Mouse (Mus musculus) spleen, adult 2 months (tissue): ENCODE data around the gene Cd27. TPM values are rescaled to one million over a fixed set of nuclear protein-coding genes. Genes with fewer than 3 reads are reported as not detected.

Source experiments
- DNase-seq, 2 experiments: peaks; one replicate each; pipeline versions ENCODE4 v3.0.0 to v3.0.0-alpha.2; 2012 to 2021; ENCODE audit warnings: low spot score in 2 of 2, low read depth in 1 of 2
- H3K27ac ChIP-seq: fragments of 200-500 bp; 2 replicates; pipeline ENCODE4 v1.5.1; 2012; ENCODE audit warnings: low read length, inconsistent platforms; ENCODE audit not compliant: insufficient read depth
- H3K27me3 ChIP-seq: fragments of 200-500 bp; 2 replicates; pipeline ENCODE4 v1.6.1; 2012; ENCODE audit warnings: mild to moderate bottlenecking, moderate library complexity, low read length, inconsistent platforms; ENCODE audit not compliant: control insufficient read depth, insufficient read depth
- H3K36me3 ChIP-seq: fragments of 200-500 bp; 2 replicates; pipeline ENCODE4 v1.6.1; 2012; ENCODE audit warnings: mild to moderate bottlenecking, low read length, inconsistent platforms; ENCODE audit not compliant: control insufficient read depth, insufficient read depth
- H3K4me1 ChIP-seq: fragments of 200-500 bp; 2 replicates; pipeline ENCODE4 v1.6.1; 2011; ENCODE audit warnings: inconsistent platforms; ENCODE audit not compliant: control insufficient read depth, insufficient read depth, insufficient read length
- H3K4me3 ChIP-seq: fragments of 200-500 bp; 2 replicates; pipeline ENCODE4 v1.5.1; 2011; ENCODE audit warnings: mild to moderate bottlenecking, inconsistent platforms; ENCODE audit not compliant: insufficient read depth, insufficient read length; ENCODE audit errors: extremely low read depth
- CTCF ChIP-seq: fragments of 200-500 bp; IDR thresholded peaks from 2 replicates; pipeline ENCODE4 v1.5.1; 2011; ENCODE audit warnings: mild to moderate bottlenecking, inconsistent platforms; ENCODE audit not compliant: insufficient read depth, insufficient read length, insufficient replicate concordance; ENCODE audit errors: extremely low read depth
- POLR2A ChIP-seq: fragments of 200-500 bp; IDR thresholded peaks from 2 replicates; pipeline ENCODE4 v1.6.1; 2011; ENCODE audit warnings: low read depth, low read length, inconsistent platforms
- WGBS: fragments of 180-500 bp; shearing (Covaris S2); methylation state at CpG from one replicate; pipeline ENCODE4 v1.1.7; 2018; 5-methylcytosine and 5-hydroxymethylcytosine counted together
- polyA plus RNA-seq: library from polyadenylated mRNA; depleted of rRNA; stranded (reverse); fragments of >200 nt; gene quantifications from 2 replicates; pipeline ENCODE4 v1.2.3, GENCODE M21; 2012; rRNA removed

Cd27 gene
- polyA plus RNA-seq, 1 experiment, result 87.3 TPM

DNA sequence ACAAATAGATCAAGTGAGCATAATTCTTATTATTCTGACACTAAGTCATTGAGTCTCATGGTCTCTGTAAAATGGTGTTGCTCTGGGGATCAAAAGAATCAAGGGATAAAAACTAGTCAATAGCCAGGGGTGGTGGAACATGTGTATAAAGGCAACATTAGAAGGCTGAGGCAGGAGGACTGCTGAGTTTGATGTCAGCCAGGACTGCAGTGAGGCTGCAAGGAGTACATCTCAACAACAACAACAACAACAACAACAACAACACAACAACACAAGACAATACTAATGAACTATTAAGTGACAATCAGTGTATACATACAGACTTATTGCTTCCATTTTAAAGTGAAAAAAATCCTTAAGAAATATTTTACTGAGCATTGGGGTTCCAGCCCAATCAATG lies 46.0 kb downstream of the Cd27 start:
- H3K27me3 ChIP-seq, result no peaks in the 10 kb centered on the region
- no peak overlapping the region for H3K27ac ChIP-seq
- DNase-seq, result no peak
- H3K4me3 ChIP-seq, result peak overlapping the region; percentile 96
- H3K4me1 ChIP-seq, result peaks cover 4% of the 10 kb centered on the region; the same call in 1 of the 2 replicates
- peaks cover 7% of the 10 kb centered on the region; the same call in 1 of the 2 replicates for H3K36me3 ChIP-seq
- no peak for TF ChIP-seq POLR2A
- no peak for TF ChIP-seq CTCF

DNA sequence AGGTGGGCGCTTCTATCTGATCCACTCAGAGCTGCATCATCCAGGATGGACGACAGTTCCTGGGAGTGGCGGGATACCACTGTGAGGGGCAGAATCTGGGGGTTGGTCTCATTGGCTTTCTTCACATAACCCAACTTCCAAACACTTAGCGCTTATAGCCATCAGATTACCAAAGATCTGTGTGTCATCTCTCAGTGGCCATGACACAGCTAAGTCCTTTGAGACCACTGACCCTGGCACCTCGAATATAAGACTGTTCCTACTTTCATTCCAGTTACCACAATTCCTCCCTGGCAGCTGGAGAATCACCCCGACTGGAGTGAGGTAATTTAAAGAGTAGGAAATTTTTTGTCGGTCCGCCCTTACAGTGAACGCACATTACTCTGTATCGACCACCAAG lies 50.6 kb downstream of the Cd27 start:
- DNase-seq, result no peak
- Histone ChIP-seq H3K4me1 (peaks cover 2% of the 10 kb centered on the region; the same call in 1 of the 2 replicates), H3K27ac (no peak overlapping the region), H3K4me3 (no peak overlapping the region), H3K27me3 (no peaks in the 10 kb centered on the region), H3K36me3 (peaks cover 24% of the 10 kb centered on the region)
- WGBS, result 96% methylated on average over 10 of the region's 10 CpGs
- no peak for TF ChIP-seq CTCF
- TF ChIP-seq POLR2A, result no peak

Other genes with a start within 250 kb of the Cd27 start
- 3.4 and 5.4 TPM in 2 replicates for gene Pianp, start 240.3 kb downstream of the Cd27 start, polyA plus RNA-seq
- 52.2 and 54.3 TPM in 2 replicates for gene Zfp384, start 227.9 kb downstream of the Cd27 start, polyA plus RNA-seq
- 31.8 and 36.2 TPM in 2 replicates for gene Ing4, start 197.2 kb downstream of the Cd27 start, polyA plus RNA-seq
- 34.4 and 35.8 TPM in 2 replicates for gene Acrbp, start 187.3 kb downstream of the Cd27 start, polyA plus RNA-seq
- gene Lpar5, start 169.1 kb downstream of the Cd27 start, polyA plus RNA-seq, result 62.1 and 64.3 TPM in 2 replicates
- 87.4 and 196 TPM in 2 replicates for gene Chd4, start 141.0 kb downstream of the Cd27 start, polyA plus RNA-seq
- 14.0 and 16.2 TPM in 2 replicates for gene Nop2, start 105.1 kb downstream of the Cd27 start, polyA plus RNA-seq
- 58.0 and 66.8 TPM in 2 replicates for gene Iffo1, start 91.8 kb downstream of the Cd27 start, polyA plus RNA-seq
- gene Gapdh, start 70.5 kb downstream of the Cd27 start, polyA plus RNA-seq, result 1,160 and 1,333 TPM in 2 replicates
- 84.6 and 110 TPM in 2 replicates for gene Ncapd2, start 45.3 kb downstream of the Cd27 start, polyA plus RNA-seq
- gene Mrpl51, start 45.2 kb downstream of the Cd27 start, polyA plus RNA-seq, result 21.2 and 29.4 TPM in 2 replicates
- gene Vamp1, start 21.5 kb downstream of the Cd27 start, polyA plus RNA-seq, result 41.7 and 46.8 TPM in 2 replicates
- 24.4 and 38.0 TPM in 2 replicates for gene Tapbpl, start 5.2 kb downstream of the Cd27 start, polyA plus RNA-seq
- not detected in 2 replicates for gene Tuba3a, start 49.0 kb upstream of the Cd27 start, polyA plus RNA-seq
- gene Ltbr, start 76.9 kb upstream of the Cd27 start, polyA plus RNA-seq, result 22.8 and 24.5 TPM in 2 replicates
- 1.5 and 2.1 TPM in 2 replicates for gene Scnn1a, start 83.6 kb upstream of the Cd27 start, polyA plus RNA-seq
- 51.3 and 63.7 TPM in 2 replicates for gene Tnfrsf1a, start 112.4 kb upstream of the Cd27 start, polyA plus RNA-seq
- not detected in 2 replicates for gene Plekhg6, start 143.8 kb upstream of the Cd27 start, polyA plus RNA-seq